Mouse (Mus musculus): ENCODE results near the gene Piezo1. TPM values are rescaled to one million over a fixed set of nuclear protein-coding genes. Genes with fewer than 3 reads are reported as not detected.

Piezo1 gene
- polyA plus RNA-seq, 1 experiment from 2014 or later = 26.6 TPM

- peak; percentile 46 for TF ChIP-seq CTCF (IDR thresholded peaks at IDR 0.05; ENCODE audit: low read depth)
- Histone ChIP-seq H3K36me3 (ENCODE audit: insufficient read depth) (peaks cover 9% of the 10 kb centered on the region; the same call in 1 of the 2 replicates), H3K9me3 (ENCODE audit: low read depth, low read length) (no peaks in the 10 kb centered on the region), H3K4me3 (ENCODE audit: low read depth, low read length) (peak within 1 kb of the TSS; percentile 64), H3K4me2 (peak within 1 kb of the TSS; percentile 98), H3K4me1 (ENCODE audit: insufficient read depth) (peaks cover 10% of the 10 kb centered on the region; the same call in 1 of the 2 replicates), H3K27ac (ENCODE audit: low read depth) (peak within 1 kb of the TSS; percentile 97), H3K9ac (peak within 1 kb of the TSS; percentile 71), H3K27me3 (ENCODE audit: insufficient read depth, low read length) (no peaks in the 10 kb centered on the region)
- ATAC-seq (ENCODE audit: insufficient read depth) = peak; percentile 98
- peak; percentile 100 for DNase-seq
- WGBS = under 1% methylated on average over 47 of the region's 47 CpGs
Observed at GRCm38 (mm10) chr8:122443262-122444006, 107.7 kb downstream of the Piezo1 start, which contains the start of gene Mvd. Mvd (minus strand) TSS chr8:122443422.

GRCm38 (mm10) chr8:122442781-122443180, 108.3 kb downstream of the Piezo1 start:
- peaks cover 9% of the 10 kb centered on the region; the same call in 1 of the 2 replicates for H3K36me3 ChIP-seq (ENCODE audit: insufficient read depth)
- no peaks in the 10 kb centered on the region for H3K27me3 ChIP-seq (ENCODE audit: insufficient read depth, low read length)
- H3K4me3 ChIP-seq (ENCODE audit: low read depth, low read length) = peak overlapping the region; percentile 64
- DNase-seq (no peak), ATAC-seq (ENCODE audit: insufficient read depth) (peak; percentile 3; the same call in 1 of the 2 replicates)
- WGBS = 0% methylated on average over 12 of the region's 12 CpGs
- H3K4me2 ChIP-seq = peak overlapping the region; percentile 98
- no peak for TF ChIP-seq CTCF (IDR thresholded peaks at IDR 0.05; ENCODE audit: low read depth)
- H3K9me3 ChIP-seq (ENCODE audit: low read depth, low read length) = no peaks in the 10 kb centered on the region
- peak overlapping the region; percentile 63; the same call in 1 of the 2 replicates for H3K27ac ChIP-seq (ENCODE audit: low read depth)
- H3K9ac ChIP-seq = peak overlapping the region; percentile 67
- peaks cover 10% of the 10 kb centered on the region; the same call in 1 of the 2 replicates for H3K4me1 ChIP-seq (ENCODE audit: insufficient read depth)

GRCm38 (mm10) chr8:122442356-122442755, 108.8 kb downstream of the Piezo1 start:
- H3K4me3 ChIP-seq (ENCODE audit: low read depth, low read length) = peak overlapping the region; percentile 64
- no peaks in the 10 kb centered on the region for H3K9me3 ChIP-seq (ENCODE audit: low read depth, low read length)
- H3K27me3 ChIP-seq (ENCODE audit: insufficient read depth, low read length) = no peaks in the 10 kb centered on the region
- 18% methylated on average over 7 of the region's 7 CpGs for WGBS
- H3K4me1 ChIP-seq (ENCODE audit: insufficient read depth) = peaks cover 10% of the 10 kb centered on the region; the same call in 1 of the 2 replicates
- no peak for DNase-seq
- peak overlapping the region; percentile 67 for H3K9ac ChIP-seq
- H3K27ac ChIP-seq (ENCODE audit: low read depth) = 0 out of 2 replicates have a peak overlapping the region, but pooled peaks have one; percentile 63
- H3K4me2 ChIP-seq = peak overlapping the region; percentile 98
- no peak for TF ChIP-seq CTCF (IDR thresholded peaks at IDR 0.05; ENCODE audit: low read depth)
- no peak for ATAC-seq (ENCODE audit: insufficient read depth)
- H3K36me3 ChIP-seq (ENCODE audit: insufficient read depth) = peaks cover 11% of the 10 kb centered on the region; the same call in 1 of the 2 replicates

- Histone ChIP-seq H3K9ac (no peak overlapping the region), H3K4me1 (ENCODE audit: insufficient read depth) (peaks cover 10% of the 10 kb centered on the region; the same call in 1 of the 2 replicates), H3K4me3 (ENCODE audit: low read depth, low read length) (no peak overlapping the region), H3K9me3 (ENCODE audit: low read depth, low read length) (no peaks in the 10 kb centered on the region), H3K4me2 (no peak overlapping the region), H3K27ac (ENCODE audit: low read depth) (no peak overlapping the region), H3K36me3 (ENCODE audit: insufficient read depth) (peaks cover 21% of the 10 kb centered on the region), H3K27me3 (ENCODE audit: insufficient read depth, low read length) (no peaks in the 10 kb centered on the region)
- DNase-seq (no peak), ATAC-seq (ENCODE audit: insufficient read depth) (no peak)
- TF ChIP-seq CTCF (IDR thresholded peaks at IDR 0.05; ENCODE audit: low read depth) = no peak
- 90% methylated on average over 1 of the region's 1 CpGs for WGBS
Observed at GRCm38 (mm10) chr8:122441326-122441725, 109.8 kb downstream of the Piezo1 start.

GRCm38 (mm10) chr8:122439336-122439735, 111.8 kb downstream of the Piezo1 start:
- no peak for TF ChIP-seq CTCF (IDR thresholded peaks at IDR 0.05; ENCODE audit: low read depth)
- Histone ChIP-seq H3K9ac (no peak overlapping the region), H3K4me3 (ENCODE audit: low read depth, low read length) (no peak overlapping the region), H3K27ac (ENCODE audit: low read depth) (no peak overlapping the region), H3K4me1 (ENCODE audit: insufficient read depth) (0 out of 2 replicates have a peak, but pooled peaks cover 3% of the 10 kb centered on the region), H3K36me3 (ENCODE audit: insufficient read depth) (peaks cover 36% of the 10 kb centered on the region), H3K4me2 (no peak overlapping the region), H3K27me3 (ENCODE audit: insufficient read depth, low read length) (no peaks in the 10 kb centered on the region), H3K9me3 (ENCODE audit: low read depth, low read length) (no peaks in the 10 kb centered on the region)
- ATAC-seq (ENCODE audit: insufficient read depth) = no peak
- DNase-seq = no peak
- 96% methylated on average over 16 of the region's 16 CpGs for WGBS

GRCm38 (mm10) chr8:122437708-122438331, 113.3 kb downstream of the Piezo1 start:
- peak; percentile 50 for DNase-seq
- H3K9ac ChIP-seq = no peak overlapping the region; the same call in 1 of the 2 replicates
- no peak for ATAC-seq (ENCODE audit: insufficient read depth)
- no peak overlapping the region for H3K4me3 ChIP-seq (ENCODE audit: low read depth, low read length)
- no peaks in the 10 kb centered on the region for H3K9me3 ChIP-seq (ENCODE audit: low read depth, low read length)
- peak overlapping the region; percentile 16; the same call in 1 of the 2 replicates for H3K4me2 ChIP-seq
- no peak for TF ChIP-seq CTCF (IDR thresholded peaks at IDR 0.05; ENCODE audit: low read depth)
- whole genome bisulfite sequencing = 79% methylated on average over 13 of the region's 13 CpGs
- H3K36me3 ChIP-seq (ENCODE audit: insufficient read depth) = peaks cover 37% of the 10 kb centered on the region
- no peak overlapping the region; the same call in 1 of the 2 replicates for H3K27ac ChIP-seq (ENCODE audit: low read depth)
- no peaks in the 10 kb centered on the region for H3K27me3 ChIP-seq (ENCODE audit: insufficient read depth, low read length)
- H3K4me1 ChIP-seq (ENCODE audit: insufficient read depth) = 0 out of 2 replicates have a peak, but pooled peaks cover 3% of the 10 kb centered on the region

All from lung, embryonic 14.5 days (tissue).